Mouse (Mus musculus) adrenal gland (tissue): Measurements from ENCODE around the gene Gm21783.
"Not testable (repeated sequence)": the region's sequence is repeated elsewhere in the genome, so short reads cannot be mapped to it uniquely, and the experiment has no call there.

Experiments
- intact Hi-C: fragments of 180-260 bp; cut with DNase I; formaldehyde crosslinking; loops from one replicate; pipeline ENCODE4 v1.15.1; 2025
- long read RNA-seq, 2 experiments: library from polyadenylated mRNA; unstranded; transcript quantifications; one replicate each; pipeline ENCODE4 v2.0.0; 2020; ENCODE audit warnings: borderline replicate concordance in 1 of 2; ENCODE audit not compliant: insufficient replicate concordance in 1 of 2

Gm21783 gene
- long read RNA-seq, experiment 1, result 0 reads
- long read RNA-seq, experiment 2, result 0 reads

- intact Hi-C loops, result not testable (repeated sequence)
These were observed at the start of gene Gm21783 for GRCm38 (mm10) chrY:44981163-44981562. Gm21783 (minus strand) TSS chrY:44981263.
